Mouse (Mus musculus): Measurements from ENCODE around the gene Scgb2b15. TPM values are rescaled to one million over a fixed set of nuclear protein-coding genes. Genes with fewer than 3 reads are reported as not detected.
"Not testable (repeated sequence)": the region's sequence is repeated elsewhere in the genome, so short reads cannot be mapped to it uniquely, and the experiment has no call there.

The Scgb2b15 gene
- polyA plus RNA-seq (2016; fragmentation: Nextera tagmentation; extraction: Ambion mirVana) = not detected in 2 replicates

GRCm38 (mm10) chr7:32829562-32829961 lies at the start of gene Scgb2b15:
Gene Scgb2b15 (minus strand): TSS chr7:32829662.
- H3K4me2 ChIP-seq; ATAC-seq (ENCODE audit: insufficient number of reproducible peaks, low FRiP score); H3K9me3 ChIP-seq (replicated peaks); H3K27ac ChIP-seq (ENCODE audit: poor library complexity, severe bottlenecking); H3K36me3 ChIP-seq; H3K27me3 ChIP-seq (replicated peaks); H3K4me1 ChIP-seq (replicated peaks); H3K4me3 ChIP-seq; H3K9ac ChIP-seq: not testable (repeated sequence)

DNA sequence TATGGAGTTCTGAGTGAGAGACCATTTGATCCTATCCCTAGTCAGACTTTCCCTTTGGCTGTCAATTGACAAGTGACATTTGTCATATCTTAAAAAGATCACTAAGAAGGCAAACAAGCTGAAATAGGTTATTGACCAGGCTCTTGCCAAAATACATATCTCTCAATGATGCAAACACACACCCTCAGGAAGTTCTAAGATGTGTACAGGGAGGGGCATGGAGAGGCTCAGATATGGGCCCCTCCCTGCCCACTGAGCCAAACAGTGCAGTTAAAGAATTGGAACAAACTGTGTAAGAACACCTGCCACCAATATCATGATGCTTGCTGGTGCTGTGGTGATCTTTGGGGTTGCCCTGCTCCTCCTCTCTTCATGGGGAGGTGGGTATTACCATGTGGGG lies 6.8 kb upstream of the Scgb2b15 start, which contains the start of gene Scgb1b15:
Scgb1b15 (plus strand) TSS at position 301 of the 400 bp plus-strand sequence.
- not testable (repeated sequence) for H3K4me2 ChIP-seq

More for the DNA sequence above, 6.8 kb upstream of the Scgb2b15 start, which contains the start of gene Scgb1b15:
- H3K9ac ChIP-seq; H3K9me3 ChIP-seq (replicated peaks); H3K27me3 ChIP-seq (replicated peaks); H3K27ac ChIP-seq (ENCODE audit: poor library complexity, severe bottlenecking); ATAC-seq (ENCODE audit: insufficient number of reproducible peaks, low FRiP score); H3K4me3 ChIP-seq; H3K4me1 ChIP-seq (replicated peaks); H3K36me3 ChIP-seq: not testable (repeated sequence)

Other genes with a start within 250 kb of the Scgb2b15 start
- gene Scgb1b15, start 6.9 kb upstream of the Scgb2b15 start, polyA plus RNA-seq (2016; fragmentation: Nextera tagmentation; extraction: Ambion mirVana) = not detected in 2 replicates
- not detected in 2 replicates for gene Scgb2b17, start 226.9 kb upstream of the Scgb2b15 start, polyA plus RNA-seq (2016; fragmentation: Nextera tagmentation; extraction: Ambion mirVana)
- not detected in 2 replicates for gene Scgb1b17, start 233.8 kb upstream of the Scgb2b15 start, polyA plus RNA-seq (2016; fragmentation: Nextera tagmentation; extraction: Ambion mirVana)

Measured in heart, embryonic 12.5 days (tissue).